Mouse (Mus musculus) testis, adult 2 months (tissue): ENCODE data around the gene Xxylt1. TPM values are rescaled to one million over a fixed set of nuclear protein-coding genes. Genes with fewer than 3 reads are reported as not detected.
"Not testable (repeated sequence)": the region's sequence is repeated elsewhere in the genome, so short reads cannot be mapped to it uniquely, and the experiment has no call there.

Experiments used
- H3K27ac ChIP-seq: fragments of 200-500 bp; 2 replicates; pipeline ENCODE4 v1.5.1; 2012; ENCODE audit warnings: low read depth, low read length; ENCODE audit not compliant: control insufficient read depth, insufficient read depth
- H3K27me3 ChIP-seq: fragments of 200-500 bp; 2 replicates; pipeline ENCODE4 v1.6.1; 2012; ENCODE audit warnings: mild to moderate bottlenecking, low read length, moderate library complexity; ENCODE audit not compliant: control insufficient read depth, insufficient read depth
- H3K36me3 ChIP-seq: fragments of 200-500 bp; 2 replicates; pipeline ENCODE4 v1.6.1; 2012; ENCODE audit warnings: mild to moderate bottlenecking, low read length; ENCODE audit not compliant: control insufficient read depth, insufficient read depth
- H3K4me1 ChIP-seq: fragments of 200-500 bp; 2 replicates; pipeline ENCODE4 v1.6.1; 2012; ENCODE audit warnings: low read length; ENCODE audit not compliant: control insufficient read depth, insufficient read depth
- H3K4me3 ChIP-seq: fragments of 200-500 bp; 2 replicates; pipeline ENCODE4 v1.5.1; 2012; ENCODE audit warnings: low read depth, mild to moderate bottlenecking, low read length, moderate library complexity, mixed read lengths; ENCODE audit not compliant: control insufficient read depth
- CTCF ChIP-seq: fragments of 200-500 bp; IDR thresholded peaks from 2 replicates; pipeline ENCODE4 v1.5.1; 2012; ENCODE audit warnings: low read depth, mild to moderate bottlenecking, inconsistent platforms, low read length, moderate library complexity; ENCODE audit not compliant: control insufficient read depth, insufficient read depth, insufficient replicate concordance
- POLR2A ChIP-seq: fragments of 200-500 bp; IDR thresholded peaks from 2 replicates; pipeline ENCODE4 v1.6.1; 2012; ENCODE audit warnings: low read depth, mild to moderate bottlenecking, inconsistent platforms, low read length, moderate library complexity; ENCODE audit not compliant: control insufficient read depth
- polyA plus RNA-seq: library from polyadenylated mRNA; depleted of rRNA; stranded (reverse); fragments of >200 nt; gene quantifications from 2 replicates; pipeline ENCODE4 v1.2.3, GENCODE M21; 2012

The Xxylt1 gene
- polyA plus RNA-seq, 1 experiment = 2.7 TPM

GRCm38 (mm10) chr16:31012236-31012635, 69.0 kb downstream of the Xxylt1 start:
- Histone ChIP-seq H3K36me3 (no peaks in the 10 kb centered on the region), H3K27ac (no peak overlapping the region), H3K4me3 (no peak overlapping the region), H3K4me1 (no peaks in the 10 kb centered on the region), H3K27me3 (no peaks in the 10 kb centered on the region)
- TF ChIP-seq POLR2A (no peak), CTCF (no peak)

GRCm38 (mm10) chr16:31010443-31010842, 70.8 kb downstream of the Xxylt1 start:
- H3K27ac ChIP-seq = no peak overlapping the region
- H3K4me3 ChIP-seq = no peak overlapping the region
- no peaks in the 10 kb centered on the region for H3K36me3 ChIP-seq
- H3K4me1 ChIP-seq = no peaks in the 10 kb centered on the region
- TF ChIP-seq POLR2A (no peak), CTCF (no peak)
- no peaks in the 10 kb centered on the region for H3K27me3 ChIP-seq

GRCm38 (mm10) chr16:31008326-31008725, 72.9 kb downstream of the Xxylt1 start:
- no peak for TF ChIP-seq CTCF
- H3K4me3 ChIP-seq = no peak overlapping the region
- no peaks in the 10 kb centered on the region for H3K4me1 ChIP-seq
- H3K36me3 ChIP-seq = no peaks in the 10 kb centered on the region
- H3K27me3 ChIP-seq = no peaks in the 10 kb centered on the region
- no peak overlapping the region for H3K27ac ChIP-seq

- Histone ChIP-seq H3K27ac (no peak overlapping the region), H3K4me1 (no peaks in the 10 kb centered on the region), H3K27me3 (no peaks in the 10 kb centered on the region)
These were observed 73.7 kb downstream of the Xxylt1 start for GRCm38 (mm10) chr16:31007582-31007981.

GRCm38 (mm10) chr16:31005693-31006092, 75.5 kb downstream of the Xxylt1 start:
- no peaks in the 10 kb centered on the region for H3K36me3 ChIP-seq
- no peak overlapping the region for H3K4me3 ChIP-seq
- no peak for TF ChIP-seq CTCF
- no peak for TF ChIP-seq POLR2A
- no peaks in the 10 kb centered on the region for H3K4me1 ChIP-seq
- H3K27me3 ChIP-seq = no peaks in the 10 kb centered on the region
- no peak overlapping the region for H3K27ac ChIP-seq

More at GRCm38 (mm10) chr16:31007582-31007981, 73.7 kb downstream of the Xxylt1 start:
- H3K36me3 ChIP-seq = no peaks in the 10 kb centered on the region
- TF ChIP-seq POLR2A = no peak
- TF ChIP-seq CTCF = no peak
- H3K4me3 ChIP-seq = no peak overlapping the region

- H3K4me1 ChIP-seq = no peaks in the 10 kb centered on the region
- TF ChIP-seq CTCF = no peak
- TF ChIP-seq POLR2A = no peak
These were observed 76.9 kb downstream of the Xxylt1 start for GRCm38 (mm10) chr16:31004321-31004682.

GRCm38 (mm10) chr16:31003592-31004320, 77.5 kb downstream of the Xxylt1 start:
- H3K27me3 ChIP-seq, H3K4me1 ChIP-seq, H3K27ac ChIP-seq, H3K36me3 ChIP-seq, H3K4me3 ChIP-seq: not testable (repeated sequence)

More at GRCm38 (mm10) chr16:31004321-31004682, 76.9 kb downstream of the Xxylt1 start:
- H3K27me3 ChIP-seq = no peaks in the 10 kb centered on the region
- H3K4me3 ChIP-seq = no peak overlapping the region
- H3K27ac ChIP-seq = no peak overlapping the region
- H3K36me3 ChIP-seq = no peaks in the 10 kb centered on the region

GRCm38 (mm10) chr16:31002926-31003325, 78.3 kb downstream of the Xxylt1 start:
- Histone ChIP-seq H3K4me1 (no peaks in the 10 kb centered on the region), H3K36me3 (no peaks in the 10 kb centered on the region), H3K27me3 (no peaks in the 10 kb centered on the region), H3K4me3 (no peak overlapping the region), H3K27ac (no peak overlapping the region)
- TF ChIP-seq POLR2A (no peak), CTCF (no peak)
